In the genomic region with DNA sequence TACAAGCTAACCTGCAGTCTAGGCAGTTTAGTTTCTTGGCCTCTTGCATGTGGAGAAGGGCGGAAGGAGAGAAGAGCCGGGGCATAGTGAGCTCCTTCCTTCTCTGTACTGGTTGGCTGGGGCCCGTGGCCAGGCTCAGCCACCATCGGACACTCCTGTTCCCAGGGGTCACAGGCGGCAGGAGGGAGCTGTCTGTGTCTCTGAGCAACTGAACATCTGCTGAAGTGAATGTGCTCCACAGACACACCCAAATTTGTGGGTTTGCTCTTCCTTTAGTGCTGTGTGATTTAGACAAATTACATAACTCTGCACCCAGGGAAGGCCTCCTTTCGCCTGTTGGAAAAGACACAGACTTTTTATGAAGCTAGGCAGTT, we compare ENCODE assay signal across 12 mouse cellular contexts.
DNase-seq lines count a peak whose midpoint lies in the region; ATAC-seq lines count a peak whose summit lies in the region.
"Had no signal": no experiment of that assay in that cellular context is flagged by ENCODE, and none has a peak within 500 bp of the region (broad histone marks: within the 10 kb centered on the region; RNA-seq: fewer than 3 reads in every experiment).

No protein-coding gene starts in this region.

- H3K27me3 ChIP-seq in lung, embryonic 16.5 days (ENCODE audit: control insufficient read depth, insufficient read depth, low read depth, low read length), result no peaks in the 10 kb centered on the region
- H3K27me3 ChIP-seq in neural tube, embryonic 11.5 days (ENCODE audit: control insufficient read depth, insufficient read depth, low read length), result no peaks in the 10 kb centered on the region
- H3K27me3 ChIP-seq: heart, embryonic 13.5 days; Patski had no signal

- no peak overlapping the region for H3K9ac ChIP-seq in lung, embryonic 16.5 days (ENCODE audit: low read length)
- no peak overlapping the region for H3K9ac ChIP-seq in neural tube, embryonic 11.5 days (ENCODE audit: low read length)
- H3K9ac ChIP-seq: heart, embryonic 13.5 days had no signal

- WGBS in lung, embryonic 16.5 days, result 39% methylated on average over 6 of the region's 6 CpGs
- 66% methylated on average over 6 of the region's 6 CpGs for WGBS in neural tube, embryonic 11.5 days

- ATAC-seq in lung, embryonic 16.5 days (ENCODE audit: low read depth), result 0 out of 2 replicates have a peak, but pooled peaks have one; percentile 55
- no peak for ATAC-seq in neural tube, embryonic 11.5 days (ENCODE audit: insufficient read depth, low FRiP score, low TSS enrichment)
- ATAC-seq: Patski had no signal

- no peak overlapping the region for H3K4me2 ChIP-seq in lung, embryonic 16.5 days (ENCODE audit: low read depth, low read length)
- no peak overlapping the region for H3K4me2 ChIP-seq in neural tube, embryonic 11.5 days (ENCODE audit: low read depth)
- H3K4me2 ChIP-seq: heart, embryonic 13.5 days had no signal

- no peak overlapping the region for H3K4me3 ChIP-seq in lung, embryonic 16.5 days (ENCODE audit: low read length)
- no peak overlapping the region for H3K4me3 ChIP-seq in neural tube, embryonic 11.5 days (ENCODE audit: low read depth, low read length)
- H3K4me3 ChIP-seq: heart, embryonic 13.5 days had no signal

- peak overlapping the region; percentile 21 for H3K27ac ChIP-seq in lung, embryonic 16.5 days (ENCODE audit: low read length)
- 0 out of 2 replicates have a peak overlapping the region, but pooled peaks have one; percentile 1 for H3K27ac ChIP-seq in neural tube, embryonic 11.5 days (ENCODE audit: low read depth, low read length)

- no peaks in the 10 kb centered on the region for H3K36me3 ChIP-seq in lung, embryonic 16.5 days (ENCODE audit: control insufficient read depth, insufficient read depth, low read length)
- H3K36me3 ChIP-seq in neural tube, embryonic 11.5 days (ENCODE audit: control insufficient read depth, insufficient read depth, low read length), result no peaks in the 10 kb centered on the region
- H3K36me3 ChIP-seq: heart, embryonic 13.5 days had no signal

- H3K9me3 ChIP-seq in lung, embryonic 16.5 days (ENCODE audit: control insufficient read depth, low read length), result no peaks in the 10 kb centered on the region
- no peaks in the 10 kb centered on the region for H3K9me3 ChIP-seq in neural tube, embryonic 11.5 days (ENCODE audit: control insufficient read depth, low read length)

- peaks cover 14% of the 10 kb centered on the region for H3K4me1 ChIP-seq in lung, embryonic 16.5 days (replicated peaks; ENCODE audit: control insufficient read depth, insufficient read depth, low read length)
- H3K4me1 ChIP-seq in neural tube, embryonic 11.5 days (ENCODE audit: control insufficient read depth, insufficient read depth, low read length), result 0 out of 2 replicates have a peak, but pooled peaks cover under 1% of the 10 kb centered on the region

- DNase-seq in adrenal gland, postnatal 14 days, result peak; percentile 7
- DNase-seq in adrenal gland, postnatal 4 days (ENCODE audit: low spot score in 2 of 2), result no peak
- no peak for DNase-seq in lung, postnatal 36 days
- DNase-seq in gastrocnemius, postnatal 25 days, result peak; percentile 83
- no peak for DNase-seq in neural tube, embryonic 11.5 days (ENCODE audit: low spot score)
- DNase-seq in right cerebral cortex, adult 2 months (ENCODE audit: low spot score in 2 of 2), result no peak
- DNase-seq in cerebellum, adult 18-20 months, result no peak
- DNase-seq: embryo, embryonic 11 days; kidney, adult 8-10 months had no signal

Comparison
In these comparisons a context has a peak if more than half of its experiments do, and no peak if none do; other contexts are left out.
1. DNase-seq: peak in adrenal gland, postnatal 14 days (single experiment) and gastrocnemius, postnatal 25 days (single experiment); none in adrenal gland, postnatal 4 days (0 of 2), lung, postnatal 36 days (single experiment), neural tube, embryonic 11.5 days (single experiment), right cerebral cortex, adult 2 months (0 of 2) and cerebellum, adult 18-20 months (0 of 2).